ENCODE assay signal across 16 mouse cellular contexts in genomic region chr9:42885566-42885965, GRCm38 (mm10).
"Had no signal": no experiment of that assay in that cellular context is flagged by ENCODE, and none has a peak within 500 bp of the region (broad histone marks: within the 10 kb centered on the region; RNA-seq: fewer than 3 reads in every experiment).

No protein-coding gene starts in this region.

- H3K4me3 ChIP-seq: limb, embryonic 12.5 days; limb, embryonic 15.5 days; neural tube, embryonic 12.5 days; neural tube, embryonic 15.5 days had no signal

- H3K4me2 ChIP-seq: limb, embryonic 12.5 days; limb, embryonic 15.5 days; liver, embryonic 11.5 days; lung, embryonic 14.5 days; midbrain, embryonic 11.5 days; neural tube, embryonic 12.5 days; neural tube, embryonic 15.5 days had no signal

- H3K27ac ChIP-seq: kidney, postnatal 0 days; limb, embryonic 12.5 days; limb, embryonic 15.5 days; liver, embryonic 14.5 days; neural tube, embryonic 12.5 days; neural tube, embryonic 15.5 days had no signal

- ATAC-seq: liver, postnatal 0 days had no signal

- H3K36me3 ChIP-seq: limb, embryonic 12.5 days; limb, embryonic 15.5 days; neural tube, embryonic 12.5 days; neural tube, embryonic 15.5 days had no signal

- H3K9ac ChIP-seq: limb, embryonic 12.5 days; limb, embryonic 15.5 days; liver, embryonic 14.5 days; liver, postnatal 0 days; lung, embryonic 14.5 days; neural tube, embryonic 12.5 days; neural tube, embryonic 15.5 days had no signal

- H3K9me3 ChIP-seq: limb, embryonic 12.5 days; limb, embryonic 15.5 days; neural tube, embryonic 12.5 days; neural tube, embryonic 15.5 days had no signal

- DNase-seq: left cerebral cortex, postnatal 4 days; liver, postnatal 0 days; lung, embryonic 14.5 days; lung, postnatal 10 days; lung, postnatal 4 days; midbrain, embryonic 14.5 days; thymus, adult 18-20 months; thymus, postnatal 36 days had no signal
